Mouse (Mus musculus) gastrocnemius, adult 8-10 months (tissue): ENCODE measurements around the gene Tmem238l. TPM values are rescaled to one million over a fixed set of nuclear protein-coding genes. Genes with fewer than 3 reads are reported as not detected.

ENCODE experiments used
- total RNA-seq, 4 experiments: library from RNA; stranded (reverse); gene quantifications; 2 replicates each; pipeline ENCODE4 v1.2.4; 2022

Tmem238l gene
- total RNA-seq, 4 experiments from 2014 or later = not detected

Other genes starting within 250 kb of the Tmem238l start
- under 1 TPM in 3 of 4 experiments, not detected in 1; 0.12 to 0.16 (median 0.15) TPM for gene Pirt, start 44.7 kb upstream of the Tmem238l start, total RNA-seq
- gene Tmem220, start 68.5 kb downstream of the Tmem238l start, total RNA-seq = 1 to 10 TPM in 2 of 4 experiments, under 1 TPM in 2; 0.65 to 1.2 (median 0.90) TPM
- gene Adprm, start 96.0 kb downstream of the Tmem238l start, total RNA-seq = 1 to 10 TPM; 6.0 to 9.4 (median 6.5) TPM
- 1 to 10 TPM; 6.9 to 8.8 (median 7.7) TPM for gene Sco1, start 96.0 kb downstream of the Tmem238l start, total RNA-seq
- 1 to 10 TPM; 4.4 to 9.9 (median 6.9) TPM for gene Myh3, start 121.7 kb downstream of the Tmem238l start, total RNA-seq
- gene Myh2, start 214.4 kb downstream of the Tmem238l start, total RNA-seq = 1,000 to 10,000 TPM; 1,182 to 1,409 (median 1,293) TPM
- gene Myh1, start 243.4 kb downstream of the Tmem238l start, total RNA-seq = 1,000 to 10,000 TPM; 1,688 to 2,471 (median 2,214) TPM